In the genomic region with DNA sequence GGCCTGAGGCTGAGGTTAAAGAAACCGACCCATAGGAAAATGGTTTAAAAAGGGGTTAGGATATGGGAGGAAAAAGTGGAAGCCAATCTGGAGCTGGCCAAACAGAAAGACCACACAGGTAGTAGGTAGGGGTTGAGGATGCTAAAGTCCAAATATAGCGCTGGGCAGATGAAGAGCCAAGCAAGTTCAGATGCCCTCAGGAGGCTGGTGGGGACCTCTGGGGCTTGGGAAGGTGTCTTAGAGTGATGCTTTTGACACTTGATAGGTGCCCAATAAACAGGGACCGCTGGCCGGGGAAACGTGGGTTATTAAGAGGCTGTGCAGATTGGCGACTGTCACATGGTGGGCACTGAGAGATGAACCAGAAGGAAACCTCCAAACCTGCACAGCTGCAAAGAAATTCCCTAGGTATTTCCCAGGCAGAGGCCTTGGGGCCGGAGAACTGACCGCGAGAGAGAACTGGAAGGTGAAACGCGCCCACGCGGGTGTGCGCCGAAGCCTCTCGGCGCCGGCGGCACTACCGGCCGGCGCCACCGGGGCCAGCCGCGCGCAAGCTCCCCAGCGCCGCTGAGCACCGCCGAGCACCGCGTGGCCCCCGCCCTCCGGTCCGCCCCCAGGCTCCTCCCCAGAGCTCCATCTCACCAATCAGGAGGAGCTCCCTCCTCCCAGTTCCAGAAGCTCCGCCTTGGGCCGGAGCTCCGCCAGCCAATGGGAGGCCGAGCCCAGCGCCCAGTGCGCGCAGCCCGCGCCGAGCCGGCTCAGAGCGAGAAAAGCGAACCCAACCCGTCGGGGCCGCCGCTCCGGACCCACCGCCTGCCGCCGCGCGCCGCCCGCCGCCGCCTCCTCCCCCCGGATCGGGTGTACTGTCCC, we compare ENCODE assay signal across 8 mouse cellular contexts. TPM values are rescaled to one million over a fixed set of nuclear protein-coding genes. Genes with fewer than 3 reads are reported as not detected.
DNase-seq lines count a peak whose midpoint lies in the region; ATAC-seq and TF ChIP-seq lines count a peak whose summit lies in the region.

Grhl1 (plus strand) TSS at position 761 of the 870 bp plus-strand sequence.

- TF ChIP-seq EP300 in lung, postnatal 0 days (IDR thresholded peaks at IDR 0.05): no peak

- TF ChIP-seq CTCF in Patski (IDR thresholded peaks at IDR 0.05): no peak
- peak; percentile 37 for TF ChIP-seq CTCF in lung, postnatal 0 days (IDR thresholded peaks at IDR 0.05)

- peak within 1 kb of the TSS; percentile 72 for H3K9ac ChIP-seq in hindbrain, embryonic 12.5 days
- H3K9ac ChIP-seq in lung, postnatal 0 days (replicated peaks; ENCODE audit: low read depth): peak within 1 kb of the TSS; percentile 32

- H3K27ac ChIP-seq in hindbrain, embryonic 12.5 days: no peak within 1 kb of the TSS
- H3K27ac ChIP-seq in lung, postnatal 0 days (ENCODE audit: low read length): peak within 1 kb of the TSS; percentile 51; the same call in 1 of the 2 replicates

- no peaks in the 10 kb centered on the region for H3K9me3 ChIP-seq in hindbrain, embryonic 12.5 days (replicated peaks)
- no peaks in the 10 kb centered on the region for H3K9me3 ChIP-seq in lung, postnatal 0 days (ENCODE audit: low read length)

- DNase-seq in Patski (ENCODE audit: low read depth, low spot score): peak; percentile 60
- DNase-seq in cerebellum, postnatal 10 days: peak; percentile 95 to 97
- DNase-seq in frontal cortex, postnatal 10 days (ENCODE audit: low spot score in 2 of 2): peak; percentile 91 to 93
- DNase-seq in layer of hippocampus, postnatal 10 days (ENCODE audit: low spot score in 2 of 2): peak; percentile 91 to 94
- DNase-seq in lung, postnatal 0 days (ENCODE audit: low spot score): peak; percentile 97
- peak; percentile 84 for DNase-seq in ovary, postnatal 10 days (ENCODE audit: low spot score)
- peak; percentile 92 for DNase-seq in thymus, postnatal 0 days (ENCODE audit: low spot score)

- peak; percentile 99 for ATAC-seq in Patski
- peak; percentile 100 for ATAC-seq in hindbrain, embryonic 12.5 days (ENCODE audit: low FRiP score)
- ATAC-seq in lung, postnatal 0 days: peak; percentile 100

- WGBS in hindbrain, embryonic 12.5 days: 2% methylated on average over 58 of the region's 64 CpGs
- WGBS in lung, postnatal 0 days: 2% methylated on average over 56 of the region's 64 CpGs

- H3K4me1 ChIP-seq in hindbrain, embryonic 12.5 days: no peaks in the 10 kb centered on the region
- no peaks in the 10 kb centered on the region for H3K4me1 ChIP-seq in lung, postnatal 0 days (ENCODE audit: insufficient read depth, low read depth, low read length)

- H3K27me3 ChIP-seq in Patski: no peaks in the 10 kb centered on the region
- peaks cover 31% of the 10 kb centered on the region for H3K27me3 ChIP-seq in hindbrain, embryonic 12.5 days
- peaks cover 5% of the 10 kb centered on the region; the same call in 1 of the 2 replicates for H3K27me3 ChIP-seq in lung, postnatal 0 days (replicated peaks; ENCODE audit: insufficient read depth, low read length)

- POLR2A ChIA-PET in Patski (lab: Charles Lee): no interaction called here

- CTCF ChIA-PET in Patski (lab: Charles Lee): interaction anchor here (0.7 to 1.5 kb wide), 3 partner anchors 24 to 100 kb away, joined by 3 to 6 read pairs (median 3); no protein-coding TSS in a partner anchor

- peak within 1 kb of the TSS; percentile 69 for H3K4me2 ChIP-seq in hindbrain, embryonic 12.5 days (replicated peaks)
- H3K4me2 ChIP-seq in lung, postnatal 0 days (replicated peaks; ENCODE audit: low read depth, low read length): peak within 1 kb of the TSS; percentile 79

- H3K36me3 ChIP-seq in hindbrain, embryonic 12.5 days: no peaks in the 10 kb centered on the region
- H3K36me3 ChIP-seq in lung, postnatal 0 days (ENCODE audit: insufficient read depth, low read length): no peaks in the 10 kb centered on the region

- peak within 1 kb of the TSS; percentile 67 for H3K4me3 ChIP-seq in hindbrain, embryonic 12.5 days
- peak within 1 kb of the TSS; percentile 57 for H3K4me3 ChIP-seq in lung, postnatal 0 days (ENCODE audit: low read depth, low read length)

- in situ Hi-C loops in Patski (cut with MboI; ENCODE audit: low pct_unique_long_range_greater_than_20kb): no loop called here

RNA-seq across cellular contexts. Expression of gene Grhl1, which starts in this region (rescaled TPM):
- 0.98 TPM for polyA plus RNA-seq in Patski (2021)
- polyA plus RNA-seq in hindbrain, embryonic 12.5 days (2016; fragmentation: Nextera tagmentation; extraction: Ambion mirVana): 0.73 and 0.75 TPM in 2 replicates
- total RNA-seq in layer of hippocampus, postnatal 10 days (2021): 10 to 100 TPM; 16.4 to 17.2 TPM
- 3.0 and 4.0 TPM in 2 replicates for polyA plus RNA-seq in lung, postnatal 0 days (2015; fragmentation: Nextera tagmentation; extraction: Ambion mirVana)
- polyA plus RNA-seq in thymus, postnatal 0 days (2015; fragmentation: Nextera tagmentation; extraction: Ambion mirVana): 1.5 TPM in 2 replicates

Comparison
In these comparisons a context has a peak if more than half of its experiments do, and no peak if none do; other contexts are left out.
1. Peak in DNase-seq and ATAC-seq in Patski; RNA of the gene not detected or under 1 TPM.
2. Peak in ATAC-seq, H3K4me3 ChIP-seq, H3K9ac ChIP-seq and H3K4me2 ChIP-seq in hindbrain, embryonic 12.5 days; RNA of the gene not detected or under 1 TPM.